Mouse (Mus musculus): ENCODE results near the gene Adra1b. TPM values are rescaled to one million over a fixed set of nuclear protein-coding genes. Genes with fewer than 3 reads are reported as not detected.

The Adra1b gene
- polyA plus RNA-seq, 1 experiment: 5.6 TPM

DNA sequence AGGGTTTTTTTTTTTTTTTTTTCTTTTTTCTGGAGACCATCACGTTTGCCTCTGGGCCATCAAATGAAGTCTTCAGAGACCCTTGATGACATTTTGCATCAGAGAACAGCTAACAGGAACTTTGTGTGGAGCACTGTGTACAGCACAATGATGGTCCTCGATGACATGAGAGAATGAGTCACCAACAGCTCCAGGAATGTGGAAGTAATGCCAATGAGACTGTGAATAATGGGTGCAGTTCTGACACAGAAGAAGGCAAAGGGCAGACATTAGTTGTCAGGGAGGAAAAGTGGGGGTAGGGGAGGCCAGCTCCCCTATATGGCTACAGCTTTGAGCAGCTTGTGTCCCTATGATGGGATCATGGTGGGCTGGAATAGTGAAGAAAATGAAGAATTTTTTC lies 5.7 kb downstream of the Adra1b start:
- 60% methylated on average over 2 of the region's 2 CpGs for WGBS
- no peak for DNase-seq
- H3K4me1 ChIP-seq (ENCODE audit: control insufficient read depth, insufficient read depth, low read length): peaks cover 2% of the 10 kb centered on the region; the same call in 1 of the 2 replicates
- H3K36me3 ChIP-seq (ENCODE audit: control insufficient read depth, insufficient read depth, low read length): no peaks in the 10 kb centered on the region
- TF ChIP-seq POLR2A (IDR thresholded peaks at IDR 0.05; ENCODE audit: low read depth, low read length): no peak
- no peak for TF ChIP-seq CTCF (conservative IDR thresholded peaks at IDR 0.05; ENCODE audit: insufficient read depth, insufficient read length, low read depth, low read length)
- H3K27me3 ChIP-seq (replicated peaks; ENCODE audit: control insufficient read depth, insufficient read depth, low read length): no peaks in the 10 kb centered on the region
- H3K4me3 ChIP-seq (ENCODE audit: insufficient read depth, low read depth, low read length): no peak overlapping the region
- H3K27ac ChIP-seq (ENCODE audit: insufficient read depth, low read depth, low read length): no peak overlapping the region

DNA sequence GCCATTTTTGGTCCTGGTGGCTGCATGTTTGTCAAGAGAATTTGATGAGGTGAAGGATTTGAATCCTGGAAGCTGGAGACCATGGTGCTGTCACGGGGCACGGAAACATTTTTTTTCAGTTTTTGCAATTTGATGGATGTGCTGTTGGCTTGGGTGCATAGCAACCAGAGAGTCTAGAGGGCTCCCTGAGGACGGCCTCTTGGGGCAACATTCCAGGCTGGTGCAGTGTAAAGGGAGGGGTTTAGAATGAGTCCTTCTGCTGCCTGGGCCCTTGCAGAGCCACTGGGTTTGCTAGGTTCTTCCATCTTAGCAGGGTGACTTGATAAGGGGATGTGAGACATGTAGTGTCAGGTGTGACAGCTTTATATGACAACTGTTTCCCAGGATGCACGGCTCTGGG lies 8.5 kb downstream of the Adra1b start:
- TF ChIP-seq POLR2A (IDR thresholded peaks at IDR 0.05; ENCODE audit: low read depth, low read length): no peak
- TF ChIP-seq CTCF (conservative IDR thresholded peaks at IDR 0.05; ENCODE audit: insufficient read depth, insufficient read length, low read depth, low read length): no peak
- peak; percentile 15 for DNase-seq
- 81% methylated on average over 4 of the region's 4 CpGs for WGBS
- Histone ChIP-seq H3K27me3 (replicated peaks; ENCODE audit: control insufficient read depth, insufficient read depth, low read length) (no peaks in the 10 kb centered on the region), H3K4me3 (ENCODE audit: insufficient read depth, low read depth, low read length) (no peak overlapping the region), H3K36me3 (ENCODE audit: control insufficient read depth, insufficient read depth, low read length) (no peaks in the 10 kb centered on the region), H3K4me1 (ENCODE audit: control insufficient read depth, insufficient read depth, low read length) (peaks cover 2% of the 10 kb centered on the region; the same call in 1 of the 2 replicates), H3K27ac (ENCODE audit: insufficient read depth, low read depth, low read length) (no peak overlapping the region)

DNA sequence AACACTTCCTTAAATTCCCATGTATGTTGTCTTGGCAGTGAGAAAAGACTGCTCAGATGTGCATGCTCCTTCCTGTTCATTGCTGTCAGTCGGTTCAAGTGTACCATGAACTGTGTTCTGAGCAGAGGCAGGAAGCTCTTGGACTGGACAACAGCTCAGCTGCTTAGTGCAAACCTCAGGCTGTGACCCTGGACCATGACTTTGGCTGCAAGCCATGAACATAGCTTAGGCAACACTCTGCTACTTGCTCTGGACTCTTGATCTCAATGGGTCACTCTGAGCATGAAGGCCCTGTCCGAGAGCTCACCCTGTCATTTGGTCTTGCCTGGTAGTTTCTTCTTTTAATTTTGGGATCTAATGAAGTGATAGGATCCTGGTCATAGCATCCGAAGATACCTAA lies 9.6 kb downstream of the Adra1b start:
- peak; percentile 96 for DNase-seq
- WGBS: 52% methylated on average over 3 of the region's 3 CpGs
- H3K27me3 ChIP-seq (replicated peaks; ENCODE audit: control insufficient read depth, insufficient read depth, low read length): no peaks in the 10 kb centered on the region
- H3K4me1 ChIP-seq (ENCODE audit: control insufficient read depth, insufficient read depth, low read length): peaks cover 2% of the 10 kb centered on the region; the same call in 1 of the 2 replicates
- TF ChIP-seq CTCF (conservative IDR thresholded peaks at IDR 0.05; ENCODE audit: insufficient read depth, insufficient read length, low read depth, low read length) (no peak), POLR2A (IDR thresholded peaks at IDR 0.05; ENCODE audit: low read depth, low read length) (no peak)
- H3K27ac ChIP-seq (ENCODE audit: insufficient read depth, low read depth, low read length): no peak overlapping the region
- no peak overlapping the region for H3K4me3 ChIP-seq (ENCODE audit: insufficient read depth, low read depth, low read length)
- no peaks in the 10 kb centered on the region for H3K36me3 ChIP-seq (ENCODE audit: control insufficient read depth, insufficient read depth, low read length)

DNA sequence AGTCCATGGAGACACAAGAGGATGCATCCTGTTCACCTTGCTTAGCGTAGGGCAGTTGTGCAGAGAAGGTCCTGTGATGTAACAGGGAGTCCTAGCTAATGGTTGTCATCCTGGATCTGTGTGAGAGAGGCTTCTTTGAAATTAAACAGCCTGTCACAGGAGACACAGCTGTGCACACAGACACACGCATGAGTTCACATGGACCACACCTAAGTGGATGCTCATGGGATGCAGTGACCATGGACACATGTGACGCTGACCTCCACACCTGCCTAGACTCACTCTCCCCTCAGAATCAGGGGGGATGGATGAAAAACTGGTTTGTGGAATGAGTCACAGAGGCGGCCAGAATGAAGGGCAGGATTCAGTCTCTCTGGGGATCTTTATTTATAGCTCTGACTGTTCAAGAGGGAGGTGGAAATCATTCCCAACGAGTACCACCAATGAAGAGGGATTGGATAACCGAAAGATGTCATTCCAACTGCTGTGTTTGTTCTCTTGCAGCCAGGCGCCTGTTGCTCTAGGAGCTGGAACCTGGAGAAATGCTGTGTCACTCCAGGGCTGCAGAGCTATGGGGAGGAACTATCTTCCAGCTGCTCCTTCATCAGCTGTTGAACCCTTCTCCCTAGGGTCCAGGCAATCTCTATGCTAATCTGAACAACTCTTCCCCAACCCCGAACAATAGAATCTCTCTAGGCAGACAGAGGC lies 11.6 kb downstream of the Adra1b start:
- no peak for DNase-seq
- H3K27me3 ChIP-seq (replicated peaks; ENCODE audit: control insufficient read depth, insufficient read depth, low read length): no peaks in the 10 kb centered on the region
- no peak overlapping the region for H3K27ac ChIP-seq (ENCODE audit: insufficient read depth, low read depth, low read length)
- no peak overlapping the region for H3K4me3 ChIP-seq (ENCODE audit: insufficient read depth, low read depth, low read length)
- WGBS: 63% methylated on average over 8 of the region's 8 CpGs
- H3K36me3 ChIP-seq (ENCODE audit: control insufficient read depth, insufficient read depth, low read length): no peaks in the 10 kb centered on the region
- peaks cover 2% of the 10 kb centered on the region; the same call in 1 of the 2 replicates for H3K4me1 ChIP-seq (ENCODE audit: control insufficient read depth, insufficient read depth, low read length)
- no peak for TF ChIP-seq POLR2A (IDR thresholded peaks at IDR 0.05; ENCODE audit: low read depth, low read length)
- no peak for TF ChIP-seq CTCF (conservative IDR thresholded peaks at IDR 0.05; ENCODE audit: insufficient read depth, insufficient read length, low read depth, low read length)

DNA sequence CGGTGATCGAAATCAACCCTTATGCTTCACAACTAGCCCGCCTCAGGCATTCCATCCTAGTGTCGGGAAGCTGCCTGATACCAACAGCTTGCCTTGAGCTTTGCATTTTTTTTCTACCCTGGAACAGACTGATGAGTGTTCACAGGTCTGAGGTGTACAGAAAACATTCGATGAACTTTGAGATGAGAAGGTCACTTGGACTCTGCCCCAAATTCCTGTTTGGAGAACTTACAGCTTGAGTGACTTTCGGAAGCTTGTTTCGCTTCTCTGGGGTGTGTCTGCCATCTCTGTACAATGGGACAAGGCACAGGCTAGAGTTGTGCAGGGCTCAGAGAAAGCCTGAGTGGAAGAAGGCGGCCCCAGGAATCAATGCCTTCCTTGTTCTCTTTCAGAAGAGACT lies 12.3 kb downstream of the Adra1b start:
- Histone ChIP-seq H3K4me1 (ENCODE audit: control insufficient read depth, insufficient read depth, low read length) (peaks cover 2% of the 10 kb centered on the region; the same call in 1 of the 2 replicates), H3K27ac (ENCODE audit: insufficient read depth, low read depth, low read length) (no peak overlapping the region), H3K4me3 (ENCODE audit: insufficient read depth, low read depth, low read length) (no peak overlapping the region), H3K36me3 (ENCODE audit: control insufficient read depth, insufficient read depth, low read length) (no peaks in the 10 kb centered on the region), H3K27me3 (replicated peaks; ENCODE audit: control insufficient read depth, insufficient read depth, low read length) (no peaks in the 10 kb centered on the region)
- 64% methylated on average over 8 of the region's 8 CpGs for WGBS
- TF ChIP-seq CTCF (conservative IDR thresholded peaks at IDR 0.05; ENCODE audit: insufficient read depth, insufficient read length, low read depth, low read length): no peak
- TF ChIP-seq POLR2A (IDR thresholded peaks at IDR 0.05; ENCODE audit: low read depth, low read length): no peak
- DNase-seq: peak; percentile 88

DNA sequence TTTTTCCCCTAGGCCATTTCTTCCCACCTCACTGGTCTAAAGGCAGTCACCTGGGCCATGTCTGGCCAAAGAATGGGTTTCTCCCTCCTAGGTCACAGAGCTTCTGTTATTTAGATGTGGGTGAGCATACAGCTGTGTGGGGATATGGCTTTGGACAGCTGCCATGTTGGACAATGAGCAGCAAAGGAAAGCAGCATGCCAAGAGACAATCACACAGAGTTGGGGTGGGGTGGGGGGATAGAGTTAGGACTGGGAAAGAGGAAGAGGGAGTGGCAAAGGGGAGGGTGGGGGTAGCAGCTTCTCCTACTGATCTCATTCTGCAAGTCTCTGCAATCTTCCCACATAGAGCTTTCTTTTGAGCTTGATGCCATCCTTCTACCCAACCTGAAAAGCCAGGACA lies 13.4 kb downstream of the Adra1b start:
- Histone ChIP-seq H3K4me1 (ENCODE audit: control insufficient read depth, insufficient read depth, low read length) (peaks cover 2% of the 10 kb centered on the region; the same call in 1 of the 2 replicates), H3K4me3 (ENCODE audit: insufficient read depth, low read depth, low read length) (no peak overlapping the region), H3K27me3 (replicated peaks; ENCODE audit: control insufficient read depth, insufficient read depth, low read length) (no peaks in the 10 kb centered on the region), H3K27ac (ENCODE audit: insufficient read depth, low read depth, low read length) (no peak overlapping the region), H3K36me3 (ENCODE audit: control insufficient read depth, insufficient read depth, low read length) (no peaks in the 10 kb centered on the region)
- TF ChIP-seq CTCF (conservative IDR thresholded peaks at IDR 0.05; ENCODE audit: insufficient read depth, insufficient read length, low read depth, low read length) (no peak), POLR2A (IDR thresholded peaks at IDR 0.05; ENCODE audit: low read depth, low read length) (no peak)
- no peak for DNase-seq

DNA sequence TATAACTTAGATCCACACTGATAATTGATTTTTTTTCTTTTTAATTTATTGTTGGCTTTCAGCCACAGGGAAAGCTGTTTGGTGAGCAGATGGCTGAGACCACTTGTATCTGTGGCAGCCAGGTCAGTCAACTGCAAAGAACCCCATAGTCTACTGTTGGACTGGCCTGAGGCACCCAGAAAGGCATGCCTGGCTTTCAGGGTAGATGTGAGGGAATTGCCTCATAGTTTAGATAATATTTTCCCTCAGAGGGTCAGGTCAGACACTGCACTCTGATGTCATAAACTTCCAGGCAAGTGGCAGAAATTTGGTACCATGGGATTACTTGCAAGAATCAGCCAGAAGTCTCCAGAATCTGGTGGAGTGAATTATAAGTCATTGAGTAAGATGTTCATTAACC lies 16.5 kb downstream of the Adra1b start:
- Histone ChIP-seq H3K27me3 (replicated peaks; ENCODE audit: control insufficient read depth, insufficient read depth, low read length) (no peaks in the 10 kb centered on the region), H3K4me3 (ENCODE audit: insufficient read depth, low read depth, low read length) (no peak overlapping the region), H3K4me1 (ENCODE audit: control insufficient read depth, insufficient read depth, low read length) (no peaks in the 10 kb centered on the region; the same call in 1 of the 2 replicates), H3K36me3 (ENCODE audit: control insufficient read depth, insufficient read depth, low read length) (no peaks in the 10 kb centered on the region), H3K27ac (ENCODE audit: insufficient read depth, low read depth, low read length) (no peak overlapping the region)
- TF ChIP-seq POLR2A (IDR thresholded peaks at IDR 0.05; ENCODE audit: low read depth, low read length) (no peak), CTCF (conservative IDR thresholded peaks at IDR 0.05; ENCODE audit: insufficient read depth, insufficient read length, low read depth, low read length) (no peak)
- DNase-seq: peak; percentile 43
